Mouse (Mus musculus): ENCODE measurements around the gene Psph. TPM values are rescaled to one million over a fixed set of nuclear protein-coding genes. Genes with fewer than 3 reads are reported as not detected.

Gene Psph
- polyA plus RNA-seq, 1 experiment from 2014 or later = 3.3 TPM

GRCm38 (mm10) chr5:129724268-129724667 lies 63.0 kb downstream of the Psph start:
- WGBS (ENCODE audit: missing documents) = 35% methylated on average over 4 of the region's 4 CpGs
- Histone ChIP-seq H3K27ac (peak overlapping the region; percentile 19; the same call in 1 of the 2 replicates), H3K79me2 (ENCODE audit: inconsistent target) (peaks cover 24% of the 10 kb centered on the region; the same call in 1 of the 2 replicates), H3K4me3 (ENCODE audit: inconsistent target) (peak overlapping the region; percentile 48), H3K36me3 (ENCODE audit: inconsistent target) (0 out of 2 replicates have a peak, but pooled peaks cover under 1% of the 10 kb centered on the region)

DNA sequence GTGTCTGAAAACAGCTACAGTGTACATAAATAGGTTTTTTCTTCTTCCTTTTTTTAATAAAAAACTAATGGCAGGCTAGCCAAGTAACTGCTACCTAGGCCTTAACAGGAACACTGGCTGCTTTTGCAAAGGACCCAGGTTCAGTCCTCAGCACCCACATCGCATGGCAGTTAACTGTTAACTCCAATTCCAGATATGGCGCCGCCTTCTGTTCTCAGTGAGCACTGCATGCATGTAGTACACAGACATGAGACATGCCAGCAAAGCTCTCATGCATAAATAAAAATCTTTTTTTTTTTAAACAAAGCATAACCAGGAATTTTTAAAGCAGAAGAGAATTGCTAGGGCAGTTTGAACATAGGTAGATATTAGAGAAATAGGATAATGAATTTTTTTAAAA lies 67.1 kb downstream of the Psph start:
- peaks cover 11% of the 10 kb centered on the region for H3K79me2 ChIP-seq (ENCODE audit: inconsistent target)
- peaks cover 16% of the 10 kb centered on the region; the same call in 1 of the 2 replicates for H3K36me3 ChIP-seq (ENCODE audit: inconsistent target)
- no peak overlapping the region for H3K27ac ChIP-seq
- no peak overlapping the region for H3K4me3 ChIP-seq (ENCODE audit: inconsistent target)
- 96% methylated on average over 3 of the region's 3 CpGs for WGBS (ENCODE audit: missing documents)

- H3K4me3 ChIP-seq (ENCODE audit: inconsistent target) = no peak overlapping the region
- peaks cover 11% of the 10 kb centered on the region for H3K79me2 ChIP-seq (ENCODE audit: inconsistent target)
- H3K27ac ChIP-seq = no peak overlapping the region
- H3K36me3 ChIP-seq (ENCODE audit: inconsistent target) = peaks cover 16% of the 10 kb centered on the region; the same call in 1 of the 2 replicates
- WGBS (ENCODE audit: missing documents) = 86% methylated on average over 8 of the region's 9 CpGs
Measured at GRCm38 (mm10) chr5:129717016-129717415, 70.2 kb downstream of the Psph start.

Other genes starting within 250 kb of the Psph start
- gene Mmp17, start 203.3 kb downstream of the Psph start, polyA plus RNA-seq (2018) = 0.10 TPM in 1 of 3 replicates, not detected in the others
- 0.86 to 2.6 TPM (median 2.2 TPM) in 3 replicates for gene Zfp11, start 117.3 kb downstream of the Psph start, polyA plus RNA-seq (2018)
- gene Sept14, start 78.9 kb downstream of the Psph start, polyA plus RNA-seq (2018) = not detected in 3 replicates
- gene Mrps17, start 72.0 kb downstream of the Psph start, polyA plus RNA-seq (2018) = 39.4 to 79.4 TPM (median 50.8 TPM) in 3 replicates
- 42.7 to 57.0 TPM (median 51.5 TPM) in 3 replicates for gene Nipsnap2, start 62.4 kb downstream of the Psph start, polyA plus RNA-seq (2018)
- 10.1 to 18.3 TPM (median 12.6 TPM) in 3 replicates for gene Sumf2, start 59.5 kb upstream of the Psph start, polyA plus RNA-seq (2018)
- 61.0 to 327 TPM (median 283 TPM) in 3 replicates for gene Chchd2, start 100.0 kb upstream of the Psph start, polyA plus RNA-seq (2018)
- 0.23 to 0.46 TPM (median 0.32 TPM) in 3 replicates for gene Zbed5, start 108.3 kb upstream of the Psph start, polyA plus RNA-seq (2018)
- gene Phkg1, start 111.1 kb upstream of the Psph start, polyA plus RNA-seq (2018) = not detected in 3 replicates
- gene Nupr1l, start 121.1 kb upstream of the Psph start, polyA plus RNA-seq (2018) = 0.11 to 1.1 TPM (median 0.14 TPM) in 3 replicates
- gene Vkorc1l1, start 154.5 kb upstream of the Psph start, polyA plus RNA-seq (2018) = 13.1 to 24.0 TPM (median 20.1 TPM) in 3 replicates
- gene Gusb, start 215.6 kb upstream of the Psph start, polyA plus RNA-seq (2018) = 437 to 471 TPM (median 448 TPM) in 3 replicates
- gene Asl, start 241.8 kb upstream of the Psph start, polyA plus RNA-seq (2018) = 33.6 to 39.7 TPM (median 34.1 TPM) in 3 replicates
- gene Crcp, start 241.8 kb upstream of the Psph start, polyA plus RNA-seq (2018) = 28.9 to 33.0 TPM (median 32.1 TPM) in 3 replicates